Mouse (Mus musculus) liver, embryonic 14.5 days (tissue): ENCODE data around the gene Kcnk16.

Experiments used
- CTCF ChIP-seq: IDR thresholded peaks from 2 replicates; pipeline ENCODE4 v1.5.1; 2016; ENCODE audit warnings: antibody characterized with exemption, low read depth, control low read depth
- EP300 ChIP-seq: IDR thresholded peaks from 2 replicates; pipeline ENCODE4 v1.6.1; 2016; ENCODE audit warnings: antibody characterized with exemption, low read depth

DNA sequence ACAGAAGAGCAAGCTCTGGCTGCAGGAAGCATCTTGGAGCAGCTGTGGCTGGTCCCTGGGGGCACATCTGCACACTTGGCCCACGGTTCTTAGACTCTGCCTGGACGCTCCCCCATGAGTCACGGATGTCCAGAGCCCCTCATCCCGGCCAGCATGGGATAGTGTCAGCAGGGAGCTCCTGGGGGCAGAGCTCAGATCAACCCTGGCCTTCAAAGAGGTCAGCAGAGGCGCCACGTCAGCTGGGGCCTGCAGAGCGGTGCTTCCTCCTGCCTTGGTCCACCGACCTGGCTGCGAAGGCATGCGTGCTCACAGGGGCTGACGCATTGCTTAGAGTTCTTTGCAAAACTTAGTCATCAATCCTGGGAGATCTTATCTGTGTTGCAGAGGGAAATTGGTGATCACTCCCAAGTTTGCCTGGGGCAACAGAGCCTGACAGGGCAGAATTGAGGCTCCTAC, 22.2 kb downstream of the Kcnk16 start:
- no peak for TF ChIP-seq CTCF
- no peak for TF ChIP-seq EP300
